Mouse (Mus musculus) liver, postnatal 0 days (tissue): ENCODE measurements at regions not wholly inside any gene's neighbourhood (a gene's known extent, or its start where the extent isn't known, plus 50 kb on each side); places are given as distances from the start of the nearest gene placed in this dataset.

Experiments used
- ATAC-seq: fragments of 200-750 bp; cut with Nextera tagmentation; 2 replicates; pipeline ENCODE4 v1.8.0; 2017; ENCODE audit warnings: mild to moderate bottlenecking, moderate library complexity
- DNase-seq: peaks from one replicate; pipeline ENCODE4 v3.0.0-alpha.2; 2016
- H3K27ac ChIP-seq: fragments of 300-500 bp; sonication (generic); 2 replicates; pipeline ENCODE4 v1.5.1; 2014; ENCODE audit warnings: antibody characterized with exemption, moderate library complexity, mild to moderate bottlenecking, low read depth
- H3K27me3 ChIP-seq: fragments of 300-500 bp; sonication (generic); 2 replicates; pipeline ENCODE4 v1.6.1; 2014; ENCODE audit warnings: low read length, control low read depth, mixed read lengths; ENCODE audit not compliant: insufficient read depth
- H3K36me3 ChIP-seq: fragments of 300-500 bp; sonication (generic); replicated peaks from 2 replicates; pipeline ENCODE4 v1.6.1; 2014; ENCODE audit warnings: mild to moderate bottlenecking, control low read depth, low read length, moderate library complexity, mixed read lengths; ENCODE audit not compliant: insufficient read depth
- H3K4me1 ChIP-seq: fragments of 300-500 bp; sonication (generic); 2 replicates; pipeline ENCODE4 v1.6.1; 2014; ENCODE audit warnings: antibody characterized with exemption, mild to moderate bottlenecking, control low read depth; ENCODE audit not compliant: insufficient read depth
- H3K4me2 ChIP-seq: fragments of 300-500 bp; sonication (generic); 2 replicates; pipeline ENCODE4 v1.6.1; 2014; ENCODE audit warnings: low read depth, mild to moderate bottlenecking, low read length, moderate library complexity, mixed read lengths
- H3K4me3 ChIP-seq: fragments of 300-500 bp; sonication (generic); 2 replicates; pipeline ENCODE4 v1.5.1; 2014; ENCODE audit warnings: low read depth, low read length
- H3K9ac ChIP-seq: fragments of 300-500 bp; sonication (generic); replicated peaks from 2 replicates; pipeline ENCODE4 v1.6.1; 2014; ENCODE audit warnings: mild to moderate bottlenecking, moderate library complexity
- H3K9me3 ChIP-seq: fragments of 300-500 bp; sonication (generic); 2 replicates; pipeline ENCODE4 v1.6.1; 2016; ENCODE audit warnings: mild to moderate bottlenecking, control low read depth, low read length, mixed read lengths
- CTCF ChIP-seq: sonication (generic); IDR thresholded peaks from 2 replicates; pipeline ENCODE4 v1.5.1; 2016; ENCODE audit warnings: antibody characterized with exemption, low read depth
- EP300 ChIP-seq: IDR thresholded peaks from 2 replicates; pipeline ENCODE4 v1.6.1; 2016; ENCODE audit warnings: antibody characterized with exemption, low read depth, mild to moderate bottlenecking
- whole genome bisulfite sequencing: fragments of 180-500 bp; shearing (Covaris S2); extraction: QIAGEN DNeasy Blood & Tissue Kit; methylation state at CpG from one replicate; pipeline ENCODE4 v1.1.7; 2014; ENCODE audit not compliant: insufficient replicate concordance; 5-methylcytosine and 5-hydroxymethylcytosine counted together

- no peak overlapping the region for H3K4me3 ChIP-seq
- no peaks in the 10 kb centered on the region for H3K9me3 ChIP-seq
- no peak overlapping the region for H3K27ac ChIP-seq
- no peak for DNase-seq
- ATAC-seq: no peak
- H3K36me3 ChIP-seq: no peaks in the 10 kb centered on the region
- TF ChIP-seq CTCF (peak; percentile 30; the same call in 1 of the 2 replicates), EP300 (no peak)
- WGBS: 82% methylated on average over 10 of the region's 10 CpGs
- no peaks in the 10 kb centered on the region for H3K27me3 ChIP-seq
- H3K9ac ChIP-seq: no peak overlapping the region
- H3K4me2 ChIP-seq: no peak overlapping the region
- H3K4me1 ChIP-seq: no peaks in the 10 kb centered on the region; the same call in 1 of the 2 replicates
Observed at GRCm38 (mm10) chr15:97150983-97151735, 95.4 kb upstream of the Slc38a4 start.

- TF ChIP-seq EP300: no peak
- no peak for TF ChIP-seq CTCF
- no peak for ATAC-seq
- 68% methylated on average over 2 of the region's 2 CpGs for WGBS
- no peak for DNase-seq
- Histone ChIP-seq H3K27me3 (no peaks in the 10 kb centered on the region), H3K27ac (no peak overlapping the region), H3K36me3 (no peaks in the 10 kb centered on the region), H3K4me1 (no peaks in the 10 kb centered on the region), H3K4me2 (no peak overlapping the region), H3K9ac (no peak overlapping the region), H3K4me3 (no peak overlapping the region), H3K9me3 (peaks cover 2% of the 10 kb centered on the region; the same call in 1 of the 2 replicates)
Observed at GRCm38 (mm10) chr15:97141958-97142357, 86.2 kb upstream of the Slc38a4 start.

DNA sequence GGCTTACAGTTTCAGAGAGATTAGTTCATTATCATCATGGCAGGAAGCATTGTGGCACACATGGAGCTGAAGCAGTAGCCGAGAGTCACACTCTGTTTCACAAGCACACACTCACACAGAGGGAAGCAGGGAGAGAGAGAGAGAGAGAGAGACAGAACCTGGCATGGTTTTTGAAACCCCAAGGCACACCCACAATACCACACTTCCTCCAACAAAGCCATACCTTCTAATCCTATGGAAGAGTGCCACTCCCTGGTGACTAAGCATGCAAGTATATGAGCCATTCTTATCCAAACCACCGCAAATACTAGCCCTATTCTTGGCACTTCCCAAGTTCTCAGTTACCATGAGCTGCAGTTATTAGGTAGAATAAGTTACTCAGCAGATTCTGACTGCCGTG lies 82.5 kb upstream of the Slc38a4 start:
- Histone ChIP-seq H3K36me3 (no peaks in the 10 kb centered on the region), H3K9ac (no peak overlapping the region), H3K4me3 (no peak overlapping the region), H3K4me2 (no peak overlapping the region), H3K9me3 (peaks cover 2% of the 10 kb centered on the region; the same call in 1 of the 2 replicates), H3K27ac (no peak overlapping the region), H3K27me3 (no peaks in the 10 kb centered on the region), H3K4me1 (no peaks in the 10 kb centered on the region)
- ATAC-seq (no peak), DNase-seq (no peak)
- no peak for TF ChIP-seq CTCF
- no peak for TF ChIP-seq EP300
- WGBS: 65% methylated on average over 3 of the region's 3 CpGs

DNA sequence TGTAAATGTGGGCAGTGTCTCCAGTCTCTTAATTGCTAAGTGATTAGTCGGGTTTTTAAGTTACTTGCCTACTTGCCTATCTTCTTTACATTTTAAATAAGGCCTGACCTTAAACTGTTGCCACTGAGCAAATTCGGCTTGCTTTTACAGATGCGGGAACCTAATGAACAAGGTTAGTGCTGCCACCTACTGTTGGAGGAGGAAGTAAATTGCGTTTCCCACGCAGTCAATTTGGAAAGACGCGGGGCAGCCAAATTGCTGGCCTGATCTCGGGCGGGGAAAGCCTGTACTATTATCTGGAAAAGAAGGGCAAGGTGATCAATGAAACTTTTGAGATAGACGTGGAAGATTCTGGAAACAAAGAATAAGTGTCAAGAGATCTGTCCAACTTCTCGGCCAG lies 79.5 kb upstream of the Slc38a4 start:
- Histone ChIP-seq H3K4me2 (no peak overlapping the region), H3K27me3 (no peaks in the 10 kb centered on the region), H3K36me3 (no peaks in the 10 kb centered on the region), H3K9me3 (peaks cover 2% of the 10 kb centered on the region; the same call in 1 of the 2 replicates), H3K4me3 (no peak overlapping the region), H3K27ac (no peak overlapping the region), H3K9ac (no peak overlapping the region), H3K4me1 (no peaks in the 10 kb centered on the region)
- 8% methylated on average over 11 of the region's 11 CpGs for WGBS
- peak; percentile 80 for TF ChIP-seq CTCF
- TF ChIP-seq EP300: no peak
- ATAC-seq: no peak
- DNase-seq: peak; percentile 41

GRCm38 (mm10) chr15:97127771-97128170 lies 72.0 kb upstream of the Slc38a4 start:
- Histone ChIP-seq H3K9me3 (no peaks in the 10 kb centered on the region), H3K4me3 (no peak overlapping the region), H3K27me3 (no peaks in the 10 kb centered on the region), H3K4me2 (no peak overlapping the region), H3K9ac (no peak overlapping the region), H3K36me3 (no peaks in the 10 kb centered on the region), H3K27ac (no peak overlapping the region), H3K4me1 (no peaks in the 10 kb centered on the region)
- TF ChIP-seq CTCF: no peak
- TF ChIP-seq EP300: no peak
- DNase-seq: no peak
- ATAC-seq: no peak
- 88% methylated on average over 8 of the region's 8 CpGs for WGBS

DNA sequence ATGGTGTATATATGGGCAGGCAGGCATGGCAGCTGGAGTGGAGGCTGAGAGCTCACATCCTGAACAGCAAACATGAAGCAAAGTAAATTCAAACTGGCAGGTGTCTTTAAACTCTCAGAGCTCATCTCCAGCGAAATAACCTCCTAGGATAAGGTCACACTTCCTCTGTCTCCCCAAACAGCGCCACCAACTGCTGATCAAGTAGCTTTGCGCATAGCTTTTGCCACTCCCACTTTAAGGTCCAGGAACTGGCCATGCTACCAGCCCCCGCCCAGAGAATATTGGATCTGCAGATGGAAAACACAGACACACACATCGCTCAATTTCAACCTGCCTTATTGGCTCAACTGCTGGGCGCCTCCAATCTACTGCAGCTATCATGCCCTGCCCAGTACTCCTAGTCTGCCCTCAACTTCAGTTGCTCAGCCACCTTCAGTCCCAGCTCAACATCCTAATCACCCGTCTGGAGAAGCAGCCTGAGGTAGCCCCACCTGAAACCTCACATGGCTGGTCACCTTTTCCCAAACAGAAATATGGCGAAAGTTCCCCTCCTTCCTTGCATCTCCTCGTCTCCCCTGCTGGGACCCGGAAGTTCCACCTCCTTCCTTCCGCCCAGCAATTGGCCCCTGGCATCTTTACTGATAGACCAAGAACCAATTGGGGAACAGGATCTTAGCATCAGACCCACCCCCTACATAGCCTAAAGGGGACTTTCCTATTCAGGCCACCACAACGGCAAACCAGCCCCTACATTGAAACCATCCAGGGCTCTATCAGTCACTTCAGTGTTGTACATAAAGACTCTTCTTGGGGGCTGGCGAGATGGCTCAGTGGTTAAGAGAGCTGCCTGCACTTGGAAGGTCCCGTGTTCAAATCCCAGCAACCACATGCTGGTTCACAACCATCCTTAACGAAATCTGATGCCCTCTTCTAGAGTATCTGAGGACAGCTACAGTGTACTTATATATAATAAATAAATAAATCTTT lies 70.4 kb upstream of the Slc38a4 start:
- Histone ChIP-seq H3K4me3 (no peak overlapping the region), H3K36me3 (no peaks in the 10 kb centered on the region), H3K9me3 (no peaks in the 10 kb centered on the region), H3K4me2 (no peak overlapping the region), H3K27me3 (no peaks in the 10 kb centered on the region), H3K4me1 (no peaks in the 10 kb centered on the region), H3K27ac (no peak overlapping the region), H3K9ac (no peak overlapping the region)
- TF ChIP-seq EP300 (no peak), CTCF (peak; percentile 31; the same call in 1 of the 2 replicates)
- DNase-seq: no peak
- ATAC-seq: no peak
- 75% methylated on average over 15 of the region's 15 CpGs for WGBS
